8 mouse cellular contexts compared by ENCODE assay signal in genomic region chr16:49951925-49952523, GRCm38 (mm10).
A peak's percentile ranks its signal among the peaks of the same experiment; 100 is the strongest.
DNase-seq lines count a peak whose midpoint lies in the region; ATAC-seq and TF ChIP-seq lines count a peak whose summit lies in the region.

No protein-coding gene starts in this region.

- no peaks in the 10 kb centered on the region for H3K27me3 ChIP-seq in heart, embryonic 10.5 days (ENCODE audit: insufficient read depth, poor library complexity, severe bottlenecking)
- no peaks in the 10 kb centered on the region for H3K27me3 ChIP-seq in embryonic facial prominence, embryonic 14.5 days (replicated peaks; ENCODE audit: control insufficient read depth, insufficient read depth, low read length)
- no peaks in the 10 kb centered on the region for H3K27me3 ChIP-seq in kidney, embryonic 15.5 days
- H3K27me3 ChIP-seq in midbrain, postnatal 0 days (ENCODE audit: insufficient read depth, low read length): no peaks in the 10 kb centered on the region

- intact Hi-C loops in heart, postnatal 14 days (cut with DNase I): no loop called here

- H3K4me2 ChIP-seq in embryonic facial prominence, embryonic 14.5 days (ENCODE audit: low read depth, low read length): no peak overlapping the region
- H3K4me2 ChIP-seq in kidney, embryonic 15.5 days: peak overlapping the region; percentile 14; the same call in 1 of the 2 replicates
- no peak overlapping the region for H3K4me2 ChIP-seq in midbrain, postnatal 0 days (ENCODE audit: low read depth, low read length, poor library complexity, severe bottlenecking)

- TF ChIP-seq CTCF in midbrain, postnatal 0 days (IDR thresholded peaks at IDR 0.05): no peak

- 0 out of 2 replicates have a peak, but pooled peaks have one; percentile 37 for ATAC-seq in embryonic facial prominence, embryonic 14.5 days (ENCODE audit: low read depth)
- ATAC-seq in kidney, embryonic 15.5 days (replicated peaks; ENCODE audit: low FRiP score): peak; percentile 82
- no peak for ATAC-seq in midbrain, postnatal 0 days (ENCODE audit: low FRiP score)

- H3K9ac ChIP-seq in embryonic facial prominence, embryonic 14.5 days (ENCODE audit: low read depth, low read length): no peak overlapping the region
- H3K9ac ChIP-seq in kidney, embryonic 15.5 days: no peak overlapping the region
- no peak overlapping the region for H3K9ac ChIP-seq in midbrain, postnatal 0 days (replicated peaks; ENCODE audit: low read length, poor library complexity, severe bottlenecking)

- H3K36me3 ChIP-seq in heart, embryonic 10.5 days: no peaks in the 10 kb centered on the region
- H3K36me3 ChIP-seq in embryonic facial prominence, embryonic 14.5 days (ENCODE audit: control insufficient read depth, insufficient read depth, low read length): no peaks in the 10 kb centered on the region
- no peaks in the 10 kb centered on the region for H3K36me3 ChIP-seq in kidney, embryonic 15.5 days
- no peaks in the 10 kb centered on the region for H3K36me3 ChIP-seq in midbrain, postnatal 0 days (ENCODE audit: insufficient read depth, low read length)

- 0 out of 2 replicates have a peak overlapping the region, but pooled peaks have one; percentile 16 for H3K27ac ChIP-seq in heart, embryonic 10.5 days
- H3K27ac ChIP-seq in embryonic facial prominence, embryonic 14.5 days (replicated peaks; ENCODE audit: low read depth, low read length): no peak overlapping the region; the same call in 1 of the 2 replicates
- H3K27ac ChIP-seq in kidney, embryonic 15.5 days: peak overlapping the region; percentile 82
- H3K27ac ChIP-seq in midbrain, postnatal 0 days (ENCODE audit: low read depth, low read length): no peak overlapping the region

- 67% methylated on average over 8 of the region's 8 CpGs for WGBS in heart, embryonic 10.5 days
- WGBS in embryonic facial prominence, embryonic 14.5 days: 77% methylated on average over 8 of the region's 8 CpGs
- 48% methylated on average over 8 of the region's 8 CpGs for WGBS in kidney, embryonic 15.5 days
- WGBS in midbrain, postnatal 0 days: 85% methylated on average over 8 of the region's 8 CpGs

- no peak overlapping the region for H3K4me3 ChIP-seq in heart, embryonic 10.5 days
- no peak overlapping the region for H3K4me3 ChIP-seq in embryonic facial prominence, embryonic 14.5 days (ENCODE audit: low read depth, low read length)
- no peak overlapping the region for H3K4me3 ChIP-seq in kidney, embryonic 15.5 days (replicated peaks)
- H3K4me3 ChIP-seq in midbrain, postnatal 0 days (ENCODE audit: low read depth, low read length): no peak overlapping the region

- no peaks in the 10 kb centered on the region for H3K4me1 ChIP-seq in heart, embryonic 10.5 days
- H3K4me1 ChIP-seq in embryonic facial prominence, embryonic 14.5 days (ENCODE audit: control insufficient read depth, insufficient read depth, low read length): 0 out of 2 replicates have a peak, but pooled peaks cover 9% of the 10 kb centered on the region
- H3K4me1 ChIP-seq in kidney, embryonic 15.5 days: peaks cover 25% of the 10 kb centered on the region
- no peaks in the 10 kb centered on the region for H3K4me1 ChIP-seq in midbrain, postnatal 0 days (ENCODE audit: insufficient read depth, low read length)

- no peaks in the 10 kb centered on the region for H3K9me3 ChIP-seq in heart, embryonic 10.5 days
- H3K9me3 ChIP-seq in embryonic facial prominence, embryonic 14.5 days (ENCODE audit: control insufficient read depth, low read length): no peaks in the 10 kb centered on the region
- no peaks in the 10 kb centered on the region for H3K9me3 ChIP-seq in kidney, embryonic 15.5 days (replicated peaks)
- no peaks in the 10 kb centered on the region for H3K9me3 ChIP-seq in midbrain, postnatal 0 days (ENCODE audit: low read length)

- DNase-seq in heart, embryonic 10.5 days (ENCODE audit: low spot score): no peak
- DNase-seq in heart, postnatal 14 days: no peak
- peak; percentile 48 for DNase-seq in embryonic facial prominence, embryonic 14.5 days (ENCODE audit: low spot score)
- DNase-seq in midbrain, postnatal 0 days (ENCODE audit: low spot score): peak; percentile 31
- no peak for DNase-seq in testis, postnatal 14 days (ENCODE audit: low spot score)
- DNase-seq in embryo, embryonic 10 days (ENCODE audit: low spot score): no peak
- DNase-seq in testis, postnatal 10 days (ENCODE audit: low spot score): no peak

Comparison
In these comparisons a context has a peak if more than half of its experiments do, and no peak if none do; other contexts are left out.
1. DNase-seq: peak in embryonic facial prominence, embryonic 14.5 days (single experiment) and midbrain, postnatal 0 days (single experiment); none in heart, embryonic 10.5 days (single experiment), heart, postnatal 14 days (0 of 2), testis, postnatal 14 days (single experiment), embryo, embryonic 10 days (single experiment) and testis, postnatal 10 days (single experiment).
2. H3K27ac ChIP-seq: peak in heart, embryonic 10.5 days (single experiment) and kidney, embryonic 15.5 days (single experiment); none in embryonic facial prominence, embryonic 14.5 days (single experiment) and midbrain, postnatal 0 days (single experiment).